Mouse (Mus musculus) testis, adult 2 months (tissue): ENCODE results near the gene Bcor.

Source experiments
- CTCF ChIP-seq: fragments of 200-500 bp; IDR thresholded peaks from 2 replicates; pipeline ENCODE4 v1.5.1; 2012; ENCODE audit warnings: low read depth, mild to moderate bottlenecking, inconsistent platforms, low read length, moderate library complexity; ENCODE audit not compliant: control insufficient read depth, insufficient read depth, insufficient replicate concordance
- POLR2A ChIP-seq: fragments of 200-500 bp; IDR thresholded peaks from 2 replicates; pipeline ENCODE4 v1.6.1; 2012; ENCODE audit warnings: low read depth, mild to moderate bottlenecking, inconsistent platforms, low read length, moderate library complexity; ENCODE audit not compliant: control insufficient read depth

- TF ChIP-seq CTCF = no peak
- TF ChIP-seq POLR2A = no peak
These were observed 149.5 kb downstream of the Bcor start for GRCm38 (mm10) chrX:12010660-12011059.
